Mouse (Mus musculus) T-helper 1 cell (primary cell): ENCODE data around the gene Tmem191c.

ENCODE experiments used
- in situ Hi-C: fragments of 300-600 bp; cut with MboI, MseI; formaldehyde crosslinking; loops from one replicate; pipeline ENCODE4 v1.15.1; 2025; ENCODE audit warnings: high pct_unique_total_duplicates

Tmem191c gene

GRCm38 (mm10) chr16:17275721-17276120, at the start of gene Tmem191c:
TSS of gene Tmem191c (plus strand) at chr16:17276077.
- in situ Hi-C loops, result no loop called here

GRCm38 (mm10) chr16:17226496-17226895, 49.4 kb upstream of the Tmem191c start:
- in situ Hi-C loops, result no loop called here

- in situ Hi-C loops, result loop anchor here (10.0 kb wide), 1 partner anchor 533 kb away; no protein-coding TSS in a partner anchor
Observed at GRCm38 (mm10) chr16:17231523-17231922, 44.4 kb upstream of the Tmem191c start.

- in situ Hi-C loops, result loop anchor here (10.0 kb wide), 1 partner anchor 532 kb away; no protein-coding TSS in a partner anchor
Observed at GRCm38 (mm10) chr16:17232794-17233701, 42.8 kb upstream of the Tmem191c start, which contains the start of gene Hic2. TSS of gene Hic2 (plus strand) at chr16:17233572.

GRCm38 (mm10) chr16:17233702-17234498, 42.0 kb upstream of the Tmem191c start:
- in situ Hi-C loops, result loop anchor here (10.0 kb wide), 1 partner anchor 531 kb away; no protein-coding TSS in a partner anchor

GRCm38 (mm10) chr16:17234499-17234895, 41.4 kb upstream of the Tmem191c start:
- in situ Hi-C loops, result loop anchor here (10.0 kb wide), 1 partner anchor 530 kb away; no protein-coding TSS in a partner anchor

GRCm38 (mm10) chr16:17234916-17235665, 40.8 kb upstream of the Tmem191c start:
- in situ Hi-C loops, result loop anchor here (10.0 kb wide), 1 partner anchor 530 kb away; no protein-coding TSS in a partner anchor

- in situ Hi-C loops, result loop anchor here (10.0 kb wide), 1 partner anchor 527 kb away; no protein-coding TSS in a partner anchor
Observed at GRCm38 (mm10) chr16:17237634-17238033, 38.2 kb upstream of the Tmem191c start.

GRCm38 (mm10) chr16:17239409-17239808, 36.5 kb upstream of the Tmem191c start:
- in situ Hi-C loops, result loop anchor here (10.0 kb wide), 1 partner anchor 525 kb away; no protein-coding TSS in a partner anchor

- in situ Hi-C loops, result no loop called here
Observed at GRCm38 (mm10) chr16:17243731-17244130, 32.1 kb upstream of the Tmem191c start.

GRCm38 (mm10) chr16:17244996-17245395, 30.9 kb upstream of the Tmem191c start:
- in situ Hi-C loops, result no loop called here

- in situ Hi-C loops, result no loop called here
Observed at GRCm38 (mm10) chr16:17247727-17248126, 28.1 kb upstream of the Tmem191c start.

GRCm38 (mm10) chr16:17249135-17249534, 26.7 kb upstream of the Tmem191c start:
- in situ Hi-C loops, result no loop called here

GRCm38 (mm10) chr16:17251539-17251938, 24.3 kb upstream of the Tmem191c start:
- in situ Hi-C loops, result no loop called here

- in situ Hi-C loops, result no loop called here
Observed at GRCm38 (mm10) chr16:17252086-17252726, 23.7 kb upstream of the Tmem191c start.

GRCm38 (mm10) chr16:17252841-17253240, 23.0 kb upstream of the Tmem191c start:
- in situ Hi-C loops, result no loop called here

GRCm38 (mm10) chr16:17254005-17254597, 21.8 kb upstream of the Tmem191c start:
- in situ Hi-C loops, result no loop called here

GRCm38 (mm10) chr16:17255270-17255669, 20.6 kb upstream of the Tmem191c start:
- in situ Hi-C loops, result no loop called here

GRCm38 (mm10) chr16:17257359-17257821, 18.5 kb upstream of the Tmem191c start:
- in situ Hi-C loops, result no loop called here

- in situ Hi-C loops, result no loop called here
Observed at GRCm38 (mm10) chr16:17258917-17259316, 17.0 kb upstream of the Tmem191c start.
